Mouse (Mus musculus): ENCODE measurements around the gene Vsx1. TPM values are rescaled to one million over a fixed set of nuclear protein-coding genes. Genes with fewer than 3 reads are reported as not detected.

Vsx1 gene
- polyA plus RNA-seq, 1 experiment, result not detected

- H3ac ChIP-seq (ENCODE audit: control insufficient read depth, insufficient read length, low read depth), result no peak overlapping the region
- no peak for TF ChIP-seq MAX (IDR thresholded peaks at IDR 0.05)
- no peak for TF ChIP-seq CTCF (IDR thresholded peaks at IDR 0.05; ENCODE audit: control insufficient read depth, insufficient read depth, insufficient read length)
- TF ChIP-seq MYOD1 (IDR thresholded peaks at IDR 0.05; ENCODE audit: control insufficient read depth, insufficient read length, low read depth), result no peak
- no peak for TF ChIP-seq FOSL1 (IDR thresholded peaks at IDR 0.05; ENCODE audit: insufficient read depth, low read length, poor library complexity, severe bottlenecking)
- TF ChIP-seq USF1 (IDR thresholded peaks at IDR 0.05; ENCODE audit: low read depth), result no peak
- TF ChIP-seq CEBPB (IDR thresholded peaks at IDR 0.05; ENCODE audit: low read depth), result no peak
- no peak for TF ChIP-seq MYOG (IDR thresholded peaks at IDR 0.05; ENCODE audit: control insufficient read depth, extremely low read depth, insufficient read length)
- H3K36me3 ChIP-seq (ENCODE audit: control insufficient read depth, insufficient read depth), result no peaks in the 10 kb centered on the region
Observed at GRCm38 (mm10) chr2:150647681-150648299, 41.4 kb downstream of the Vsx1 start.

GRCm38 (mm10) chr2:150646411-150647121 is 42.6 kb downstream of the Vsx1 start:
- H3K79me3 ChIP-seq (ENCODE audit: low read depth), result no peaks in the 10 kb centered on the region
- H3K27me3 ChIP-seq (ENCODE audit: control insufficient read depth, insufficient read depth, insufficient read length), result no peaks in the 10 kb centered on the region
- H3K79me2 ChIP-seq (ENCODE audit: control insufficient read depth, insufficient read depth), result no peaks in the 10 kb centered on the region
- no peak overlapping the region for H3K4me3 ChIP-seq (ENCODE audit: insufficient read depth, poor library complexity, severe bottlenecking)
- no peaks in the 10 kb centered on the region for H3K36me3 ChIP-seq (ENCODE audit: control insufficient read depth, insufficient read depth)
- TF ChIP-seq CTCF (IDR thresholded peaks at IDR 0.05; ENCODE audit: control insufficient read depth, insufficient read depth, insufficient read length), result no peak
- no peak for TF ChIP-seq USF1 (IDR thresholded peaks at IDR 0.05; ENCODE audit: low read depth)
- no peak for TF ChIP-seq CEBPB (IDR thresholded peaks at IDR 0.05; ENCODE audit: low read depth)
- no peak for TF ChIP-seq MYOG (IDR thresholded peaks at IDR 0.05; ENCODE audit: control insufficient read depth, extremely low read depth, insufficient read length)
- TF ChIP-seq FOSL1 (IDR thresholded peaks at IDR 0.05; ENCODE audit: insufficient read depth, low read length, poor library complexity, severe bottlenecking), result no peak
- no peak for TF ChIP-seq MYOD1 (IDR thresholded peaks at IDR 0.05; ENCODE audit: control insufficient read depth, insufficient read length, low read depth)
- TF ChIP-seq MAX (IDR thresholded peaks at IDR 0.05), result no peak
- H3ac ChIP-seq (ENCODE audit: control insufficient read depth, insufficient read length, low read depth), result no peak overlapping the region

More at GRCm38 (mm10) chr2:150647681-150648299, 41.4 kb downstream of the Vsx1 start:
- Histone ChIP-seq H3K79me2 (ENCODE audit: control insufficient read depth, insufficient read depth) (no peaks in the 10 kb centered on the region), H3K79me3 (ENCODE audit: low read depth) (no peaks in the 10 kb centered on the region), H3K27me3 (ENCODE audit: control insufficient read depth, insufficient read depth, insufficient read length) (no peaks in the 10 kb centered on the region), H3K4me3 (ENCODE audit: insufficient read depth, poor library complexity, severe bottlenecking) (no peak overlapping the region)

GRCm38 (mm10) chr2:150645225-150645624 is 43.9 kb downstream of the Vsx1 start:
- no peak overlapping the region for H3K4me3 ChIP-seq (ENCODE audit: insufficient read depth, poor library complexity, severe bottlenecking)
- H3K36me3 ChIP-seq (ENCODE audit: control insufficient read depth, insufficient read depth), result no peaks in the 10 kb centered on the region
- no peak overlapping the region for H3ac ChIP-seq (ENCODE audit: control insufficient read depth, insufficient read length, low read depth)
- no peak for TF ChIP-seq USF1 (IDR thresholded peaks at IDR 0.05; ENCODE audit: low read depth)
- TF ChIP-seq CEBPB (IDR thresholded peaks at IDR 0.05; ENCODE audit: low read depth), result no peak
- TF ChIP-seq MYOD1 (IDR thresholded peaks at IDR 0.05; ENCODE audit: control insufficient read depth, insufficient read length, low read depth), result no peak
- no peak for TF ChIP-seq MAX (IDR thresholded peaks at IDR 0.05)
- TF ChIP-seq CTCF (IDR thresholded peaks at IDR 0.05; ENCODE audit: control insufficient read depth, insufficient read depth, insufficient read length), result no peak
- no peak for TF ChIP-seq FOSL1 (IDR thresholded peaks at IDR 0.05; ENCODE audit: insufficient read depth, low read length, poor library complexity, severe bottlenecking)
- TF ChIP-seq MYOG (IDR thresholded peaks at IDR 0.05; ENCODE audit: control insufficient read depth, extremely low read depth, insufficient read length), result no peak
- H3K27me3 ChIP-seq (ENCODE audit: control insufficient read depth, insufficient read depth, insufficient read length), result no peaks in the 10 kb centered on the region
- H3K79me2 ChIP-seq (ENCODE audit: control insufficient read depth, insufficient read depth), result no peaks in the 10 kb centered on the region
- no peaks in the 10 kb centered on the region for H3K79me3 ChIP-seq (ENCODE audit: low read depth)

GRCm38 (mm10) chr2:150643726-150644415 is 45.3 kb downstream of the Vsx1 start:
- no peak overlapping the region for H3K4me3 ChIP-seq (ENCODE audit: insufficient read depth, poor library complexity, severe bottlenecking)
- H3K27me3 ChIP-seq (ENCODE audit: control insufficient read depth, insufficient read depth, insufficient read length), result no peaks in the 10 kb centered on the region
- no peaks in the 10 kb centered on the region for H3K79me3 ChIP-seq (ENCODE audit: low read depth)
- H3ac ChIP-seq (ENCODE audit: control insufficient read depth, insufficient read length, low read depth), result no peak overlapping the region
- TF ChIP-seq USF1 (IDR thresholded peaks at IDR 0.05; ENCODE audit: low read depth), result no peak
- no peak for TF ChIP-seq MYOD1 (IDR thresholded peaks at IDR 0.05; ENCODE audit: control insufficient read depth, insufficient read length, low read depth)
- no peak for TF ChIP-seq MAX (IDR thresholded peaks at IDR 0.05)
- TF ChIP-seq MYOG (IDR thresholded peaks at IDR 0.05; ENCODE audit: control insufficient read depth, extremely low read depth, insufficient read length), result no peak
- TF ChIP-seq CTCF (IDR thresholded peaks at IDR 0.05; ENCODE audit: control insufficient read depth, insufficient read depth, insufficient read length), result no peak
- no peak for TF ChIP-seq CEBPB (IDR thresholded peaks at IDR 0.05; ENCODE audit: low read depth)
- TF ChIP-seq FOSL1 (IDR thresholded peaks at IDR 0.05; ENCODE audit: insufficient read depth, low read length, poor library complexity, severe bottlenecking), result no peak
- H3K36me3 ChIP-seq (ENCODE audit: control insufficient read depth, insufficient read depth), result no peaks in the 10 kb centered on the region
- H3K79me2 ChIP-seq (ENCODE audit: control insufficient read depth, insufficient read depth), result no peaks in the 10 kb centered on the region

- Histone ChIP-seq H3K27me3 (ENCODE audit: control insufficient read depth, insufficient read depth, insufficient read length) (no peaks in the 10 kb centered on the region), H3K36me3 (ENCODE audit: control insufficient read depth, insufficient read depth) (no peaks in the 10 kb centered on the region), H3K79me3 (ENCODE audit: low read depth) (no peaks in the 10 kb centered on the region), H3K79me2 (ENCODE audit: control insufficient read depth, insufficient read depth) (no peaks in the 10 kb centered on the region), H3ac (ENCODE audit: control insufficient read depth, insufficient read length, low read depth) (no peak overlapping the region), H3K4me3 (ENCODE audit: insufficient read depth, poor library complexity, severe bottlenecking) (no peak overlapping the region)
- TF ChIP-seq CEBPB (IDR thresholded peaks at IDR 0.05; ENCODE audit: low read depth) (no peak), MYOG (IDR thresholded peaks at IDR 0.05; ENCODE audit: control insufficient read depth, extremely low read depth, insufficient read length) (no peak), MYOD1 (IDR thresholded peaks at IDR 0.05; ENCODE audit: control insufficient read depth, insufficient read length, low read depth) (no peak), MAX (IDR thresholded peaks at IDR 0.05) (no peak), CTCF (IDR thresholded peaks at IDR 0.05; ENCODE audit: control insufficient read depth, insufficient read depth, insufficient read length) (no peak), FOSL1 (IDR thresholded peaks at IDR 0.05; ENCODE audit: insufficient read depth, low read length, poor library complexity, severe bottlenecking) (no peak), USF1 (IDR thresholded peaks at IDR 0.05; ENCODE audit: low read depth) (no peak)
Observed at GRCm38 (mm10) chr2:150643166-150643565, 46.0 kb downstream of the Vsx1 start.

Measured in C2C12 (cell line).